Mouse (Mus musculus): ENCODE measurements at regions not wholly inside any gene's neighbourhood (a gene's known extent, or its start where the extent isn't known, plus 50 kb on each side); places are given as distances from the start of the nearest gene placed in this dataset.
A peak's percentile ranks its signal among the peaks of the same experiment; 100 is the strongest.

DNA sequence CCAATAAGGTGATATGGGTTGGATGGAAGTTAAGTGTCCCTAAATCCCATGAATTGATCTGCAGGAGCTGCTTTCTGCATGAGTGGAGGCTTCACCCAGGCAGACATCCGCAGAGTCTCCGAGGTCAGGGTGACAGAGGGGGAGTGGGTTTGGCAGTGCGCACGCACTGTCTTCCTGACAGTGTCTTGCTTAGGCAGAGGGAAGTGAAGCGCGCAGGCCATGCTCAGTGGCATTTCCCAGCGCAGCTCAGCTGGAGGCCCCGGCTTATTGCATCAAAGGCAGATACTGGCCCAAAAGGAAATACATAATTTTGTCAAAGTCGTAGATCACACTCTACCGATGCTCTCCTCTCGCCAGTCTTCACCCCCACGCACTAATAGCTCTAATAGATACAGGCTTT, 252.7 kb upstream of the Dnajc24 start:
- Histone ChIP-seq H3K36me3 (ENCODE audit: control insufficient read depth, insufficient read depth, low read length) (no peaks in the 10 kb centered on the region), H3K27me3 (ENCODE audit: control insufficient read depth, insufficient read depth, low read length) (no peaks in the 10 kb centered on the region), H3K4me3 (ENCODE audit: low read depth, low read length) (no peak overlapping the region), H3K4me2 (ENCODE audit: low read depth, low read length, severe bottlenecking) (no peak overlapping the region), H3K27ac (ENCODE audit: low read depth, low read length) (no peak overlapping the region), H3K9me3 (ENCODE audit: control insufficient read depth, low read length) (no peaks in the 10 kb centered on the region), H3K9ac (ENCODE audit: low read length) (no peak overlapping the region), H3K4me1 (replicated peaks; ENCODE audit: control insufficient read depth, insufficient read depth, low read length) (no peaks in the 10 kb centered on the region)
- ATAC-seq (replicated peaks; ENCODE audit: low FRiP score) (peak; percentile 63; the same call in 1 of the 2 replicates), DNase-seq (ENCODE audit: low spot score) (no peak)
- 38% methylated on average over 12 of the region's 12 CpGs for WGBS

DNA sequence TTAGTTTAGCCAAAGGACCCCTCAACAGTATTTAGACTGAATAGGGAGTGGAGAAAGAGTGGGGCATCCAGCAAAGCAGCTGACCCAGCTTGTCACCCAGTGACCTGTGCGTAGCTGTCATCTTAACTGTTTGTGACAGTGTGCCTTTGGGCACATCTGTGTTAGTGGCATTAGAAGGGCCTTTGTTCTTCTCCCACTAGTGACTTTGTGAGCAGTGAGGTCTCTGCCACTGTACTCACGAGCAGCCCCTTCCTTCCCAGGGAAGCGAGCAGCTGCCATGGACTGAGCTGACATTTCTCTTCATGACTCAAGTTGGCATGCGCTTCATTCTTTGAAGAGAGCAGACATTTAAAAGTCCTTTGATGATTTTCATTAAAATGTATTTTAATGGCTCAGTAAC, 231.0 kb upstream of the Dnajc24 start:
- no peak overlapping the region for H3K4me2 ChIP-seq (ENCODE audit: low read depth, low read length, severe bottlenecking)
- no peaks in the 10 kb centered on the region for H3K27me3 ChIP-seq (ENCODE audit: control insufficient read depth, insufficient read depth, low read length)
- no peak overlapping the region for H3K27ac ChIP-seq (ENCODE audit: low read depth, low read length)
- 76% methylated on average over 4 of the region's 4 CpGs for WGBS
- DNase-seq (ENCODE audit: low spot score) (no peak), ATAC-seq (replicated peaks; ENCODE audit: low FRiP score) (no peak)
- H3K36me3 ChIP-seq (ENCODE audit: control insufficient read depth, insufficient read depth, low read length), result no peaks in the 10 kb centered on the region
- H3K9me3 ChIP-seq (ENCODE audit: control insufficient read depth, low read length), result no peaks in the 10 kb centered on the region
- no peak overlapping the region for H3K4me3 ChIP-seq (ENCODE audit: low read depth, low read length)
- H3K9ac ChIP-seq (ENCODE audit: low read length), result no peak overlapping the region
- H3K4me1 ChIP-seq (replicated peaks; ENCODE audit: control insufficient read depth, insufficient read depth, low read length), result no peaks in the 10 kb centered on the region

DNA sequence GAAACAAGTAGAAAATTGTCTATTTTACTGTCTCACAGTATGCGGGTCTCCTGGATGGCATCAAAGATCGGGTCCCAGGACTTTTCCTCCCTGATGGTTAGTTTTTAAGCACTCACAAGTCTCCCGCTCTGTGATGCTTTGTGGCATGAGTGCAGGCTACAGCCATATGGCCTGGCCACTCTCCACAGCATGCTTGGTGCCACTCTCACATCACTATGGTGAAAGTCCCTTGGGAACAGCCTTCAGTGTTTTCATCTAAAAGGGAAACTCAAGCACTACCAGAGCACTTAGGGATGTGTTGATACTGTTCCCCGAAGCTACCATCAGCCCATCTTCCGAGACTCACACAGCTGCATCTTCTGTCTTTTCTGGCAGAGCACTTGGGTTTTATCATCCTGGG, 227.8 kb upstream of the Dnajc24 start:
- H3K4me2 ChIP-seq (ENCODE audit: low read depth, low read length, severe bottlenecking), result no peak overlapping the region
- 85% methylated on average over 5 of the region's 5 CpGs for WGBS
- H3K27ac ChIP-seq (ENCODE audit: low read depth, low read length), result no peak overlapping the region
- no peaks in the 10 kb centered on the region for H3K4me1 ChIP-seq (replicated peaks; ENCODE audit: control insufficient read depth, insufficient read depth, low read length)
- no peaks in the 10 kb centered on the region for H3K9me3 ChIP-seq (ENCODE audit: control insufficient read depth, low read length)
- H3K36me3 ChIP-seq (ENCODE audit: control insufficient read depth, insufficient read depth, low read length), result no peaks in the 10 kb centered on the region
- DNase-seq (ENCODE audit: low spot score) (no peak), ATAC-seq (replicated peaks; ENCODE audit: low FRiP score) (no peak)
- H3K27me3 ChIP-seq (ENCODE audit: control insufficient read depth, insufficient read depth, low read length), result no peaks in the 10 kb centered on the region
- no peak overlapping the region for H3K9ac ChIP-seq (ENCODE audit: low read length)
- H3K4me3 ChIP-seq (ENCODE audit: low read depth, low read length), result no peak overlapping the region

DNA sequence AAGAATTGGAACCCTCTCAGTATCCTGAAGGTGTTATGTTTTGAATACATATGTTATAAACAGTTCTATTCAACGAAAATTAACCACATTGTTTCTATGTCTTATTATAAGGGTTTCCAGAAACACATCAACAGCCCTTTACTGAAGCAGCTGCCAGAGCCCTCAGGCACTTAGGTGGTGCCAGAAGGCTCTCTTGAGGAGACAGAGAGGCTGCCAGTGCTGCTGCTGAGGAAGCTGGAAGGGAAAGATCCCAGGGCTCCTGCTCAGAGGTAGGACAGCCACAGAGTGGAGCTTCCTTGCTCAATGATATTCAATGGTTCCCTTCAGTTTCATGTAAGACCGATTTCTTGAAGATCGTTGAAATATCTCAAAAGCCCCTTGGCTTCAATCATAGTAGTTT, 226.7 kb upstream of the Dnajc24 start:
- H3K27ac ChIP-seq (ENCODE audit: low read depth, low read length), result no peak overlapping the region
- H3K36me3 ChIP-seq (ENCODE audit: control insufficient read depth, insufficient read depth, low read length), result no peaks in the 10 kb centered on the region
- no peaks in the 10 kb centered on the region for H3K27me3 ChIP-seq (ENCODE audit: control insufficient read depth, insufficient read depth, low read length)
- no peak for DNase-seq (ENCODE audit: low spot score)
- H3K4me3 ChIP-seq (ENCODE audit: low read depth, low read length), result no peak overlapping the region
- H3K9me3 ChIP-seq (ENCODE audit: control insufficient read depth, low read length), result no peaks in the 10 kb centered on the region
- WGBS, result 78% methylated on average over 3 of the region's 3 CpGs
- no peak overlapping the region for H3K4me2 ChIP-seq (ENCODE audit: low read depth, low read length, severe bottlenecking)
- no peak overlapping the region for H3K9ac ChIP-seq (ENCODE audit: low read length)
- no peaks in the 10 kb centered on the region for H3K4me1 ChIP-seq (replicated peaks; ENCODE audit: control insufficient read depth, insufficient read depth, low read length)
- ATAC-seq (replicated peaks; ENCODE audit: low FRiP score), result no peak

- H3K27ac ChIP-seq (ENCODE audit: low read depth, low read length), result no peak overlapping the region
- H3K4me2 ChIP-seq (ENCODE audit: low read depth, low read length, severe bottlenecking), result no peak overlapping the region
- ATAC-seq (replicated peaks; ENCODE audit: low FRiP score) (no peak), DNase-seq (ENCODE audit: low spot score) (no peak)
- 65% methylated on average over 1 of the region's 1 CpGs for WGBS
- no peak overlapping the region for H3K4me3 ChIP-seq (ENCODE audit: low read depth, low read length)
- no peaks in the 10 kb centered on the region for H3K36me3 ChIP-seq (ENCODE audit: control insufficient read depth, insufficient read depth, low read length)
- no peaks in the 10 kb centered on the region for H3K9me3 ChIP-seq (ENCODE audit: control insufficient read depth, low read length)
- no peak overlapping the region for H3K9ac ChIP-seq (ENCODE audit: low read length)
- no peaks in the 10 kb centered on the region for H3K4me1 ChIP-seq (replicated peaks; ENCODE audit: control insufficient read depth, insufficient read depth, low read length)
- H3K27me3 ChIP-seq (ENCODE audit: control insufficient read depth, insufficient read depth, low read length), result no peaks in the 10 kb centered on the region
These were observed 224.9 kb upstream of the Dnajc24 start for GRCm38 (mm10) chr2:106228249-106228648.

GRCm38 (mm10) chr2:106216169-106216568, 212.8 kb upstream of the Dnajc24 start:
- WGBS, result 93% methylated on average over 3 of the region's 3 CpGs
- no peak overlapping the region for H3K4me2 ChIP-seq (ENCODE audit: low read depth, low read length, severe bottlenecking)
- H3K27me3 ChIP-seq (ENCODE audit: control insufficient read depth, insufficient read depth, low read length), result no peaks in the 10 kb centered on the region
- no peaks in the 10 kb centered on the region for H3K36me3 ChIP-seq (ENCODE audit: control insufficient read depth, insufficient read depth, low read length)
- H3K9me3 ChIP-seq (ENCODE audit: control insufficient read depth, low read length), result no peaks in the 10 kb centered on the region
- H3K27ac ChIP-seq (ENCODE audit: low read depth, low read length), result no peak overlapping the region
- DNase-seq (ENCODE audit: low spot score) (no peak), ATAC-seq (replicated peaks; ENCODE audit: low FRiP score) (no peak)
- no peak overlapping the region for H3K4me3 ChIP-seq (ENCODE audit: low read depth, low read length)
- no peak overlapping the region for H3K9ac ChIP-seq (ENCODE audit: low read length)
- H3K4me1 ChIP-seq (replicated peaks; ENCODE audit: control insufficient read depth, insufficient read depth, low read length), result no peaks in the 10 kb centered on the region

DNA sequence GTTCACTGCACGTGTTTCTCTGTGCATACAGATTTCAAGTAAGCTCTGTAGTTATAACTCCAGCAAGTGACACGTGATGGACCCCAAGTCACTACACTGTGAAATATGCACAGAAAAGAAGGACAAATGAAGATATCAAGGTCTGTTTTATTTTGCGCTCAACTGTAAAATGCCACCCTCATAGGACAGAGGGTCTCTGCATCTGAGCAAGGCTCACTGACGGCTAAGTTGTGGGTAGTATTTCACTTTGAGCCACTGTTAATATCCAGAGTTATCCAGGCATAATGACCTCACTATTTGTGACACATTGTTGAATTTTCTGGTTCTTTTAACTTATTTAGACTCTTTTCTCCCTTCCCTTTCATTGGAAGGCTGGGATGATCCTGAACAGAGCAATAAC, 210.4 kb upstream of the Dnajc24 start:
- Histone ChIP-seq H3K4me1 (replicated peaks; ENCODE audit: control insufficient read depth, insufficient read depth, low read length) (no peaks in the 10 kb centered on the region), H3K9me3 (ENCODE audit: control insufficient read depth, low read length) (no peaks in the 10 kb centered on the region), H3K9ac (ENCODE audit: low read length) (no peak overlapping the region), H3K4me2 (ENCODE audit: low read depth, low read length, severe bottlenecking) (no peak overlapping the region), H3K4me3 (ENCODE audit: low read depth, low read length) (no peak overlapping the region), H3K36me3 (ENCODE audit: control insufficient read depth, insufficient read depth, low read length) (no peaks in the 10 kb centered on the region), H3K27ac (ENCODE audit: low read depth, low read length) (no peak overlapping the region), H3K27me3 (ENCODE audit: control insufficient read depth, insufficient read depth, low read length) (no peaks in the 10 kb centered on the region)
- ATAC-seq (replicated peaks; ENCODE audit: low FRiP score) (peak; percentile 71), DNase-seq (ENCODE audit: low spot score) (no peak)
- 59% methylated on average over 4 of the region's 4 CpGs for WGBS

- no peak overlapping the region for H3K9ac ChIP-seq (ENCODE audit: low read length)
- DNase-seq (ENCODE audit: low spot score) (no peak), ATAC-seq (replicated peaks; ENCODE audit: low FRiP score) (no peak)
- WGBS, result 91% methylated on average over 1 of the region's 1 CpGs
- no peaks in the 10 kb centered on the region for H3K4me1 ChIP-seq (replicated peaks; ENCODE audit: control insufficient read depth, insufficient read depth, low read length)
- H3K36me3 ChIP-seq (ENCODE audit: control insufficient read depth, insufficient read depth, low read length), result no peaks in the 10 kb centered on the region
- H3K4me3 ChIP-seq (ENCODE audit: low read depth, low read length), result no peak overlapping the region
- no peak overlapping the region for H3K4me2 ChIP-seq (ENCODE audit: low read depth, low read length, severe bottlenecking)
- H3K27ac ChIP-seq (ENCODE audit: low read depth, low read length), result no peak overlapping the region
- H3K27me3 ChIP-seq (ENCODE audit: control insufficient read depth, insufficient read depth, low read length), result no peaks in the 10 kb centered on the region
- no peaks in the 10 kb centered on the region for H3K9me3 ChIP-seq (ENCODE audit: control insufficient read depth, low read length)
These were observed 207.4 kb upstream of the Dnajc24 start for GRCm38 (mm10) chr2:106210773-106211172.

DNA sequence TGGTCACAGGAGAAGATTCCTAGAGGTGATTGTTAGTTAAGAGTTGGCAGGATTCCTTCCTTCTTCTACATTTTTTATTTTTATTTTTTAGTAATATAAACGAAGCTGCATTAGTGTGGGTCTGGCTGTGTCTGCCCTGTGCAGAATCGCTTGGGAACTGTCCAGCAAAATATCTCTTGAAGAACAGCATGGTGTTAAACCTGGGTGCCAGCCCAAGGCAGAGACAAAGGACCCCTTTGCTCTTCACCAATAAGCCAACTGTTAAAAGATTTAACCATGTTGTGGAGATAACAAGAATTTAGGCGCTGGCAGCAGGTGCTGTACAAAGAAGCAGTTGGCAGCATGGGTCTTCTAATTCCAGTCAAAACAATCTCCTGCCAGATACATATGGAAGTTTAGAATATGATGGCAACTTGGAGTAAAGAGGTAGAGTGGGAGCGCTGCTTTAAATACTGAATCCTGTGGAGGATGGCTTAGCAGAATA, 205.5 kb upstream of the Dnajc24 start:
- Histone ChIP-seq H3K9me3 (ENCODE audit: control insufficient read depth, low read length) (no peaks in the 10 kb centered on the region), H3K27ac (ENCODE audit: low read depth, low read length) (no peak overlapping the region), H3K36me3 (ENCODE audit: control insufficient read depth, insufficient read depth, low read length) (no peaks in the 10 kb centered on the region), H3K4me2 (ENCODE audit: low read depth, low read length, severe bottlenecking) (no peak overlapping the region), H3K4me1 (replicated peaks; ENCODE audit: control insufficient read depth, insufficient read depth, low read length) (no peaks in the 10 kb centered on the region), H3K9ac (ENCODE audit: low read length) (no peak overlapping the region), H3K27me3 (ENCODE audit: control insufficient read depth, insufficient read depth, low read length) (no peaks in the 10 kb centered on the region), H3K4me3 (ENCODE audit: low read depth, low read length) (no peak overlapping the region)
- ATAC-seq (replicated peaks; ENCODE audit: low FRiP score), result no peak
- DNase-seq (ENCODE audit: low spot score), result no peak
- WGBS, result 76% methylated on average over 4 of the region's 4 CpGs
